Mouse (Mus musculus) ES-E14 (cell line): Measurements from ENCODE around the gene Clcc1.

ENCODE experiments used
- CHD2 ChIP-seq: IDR thresholded peaks from 2 replicates; pipeline ENCODE4 v1.6.1; 2014; ENCODE audit warnings: mild to moderate bottlenecking, low read depth, low read length, inconsistent platforms
- HCFC1 ChIP-seq: IDR thresholded peaks from 2 replicates; pipeline ENCODE4 v1.6.1; 2012; ENCODE audit warnings: low read length, inconsistent platforms, borderline replicate concordance; ENCODE audit not compliant: insufficient read depth
- MAFK ChIP-seq: IDR thresholded peaks from 2 replicates; pipeline ENCODE4 v1.6.1; 2014; ENCODE audit warnings: mild to moderate bottlenecking, low read depth, low read length, inconsistent platforms; ENCODE audit not compliant: insufficient read depth
- ZC3H11A ChIP-seq: IDR thresholded peaks from 2 replicates; pipeline ENCODE4 v1.6.1; 2012; ENCODE audit warnings: low read depth, mild to moderate bottlenecking, inconsistent platforms, low read length, borderline replicate concordance
- ZNF384 ChIP-seq: IDR thresholded peaks from 2 replicates; pipeline ENCODE4 v1.6.1; 2012; ENCODE audit warnings: low read depth, low read length, inconsistent platforms

DNA sequence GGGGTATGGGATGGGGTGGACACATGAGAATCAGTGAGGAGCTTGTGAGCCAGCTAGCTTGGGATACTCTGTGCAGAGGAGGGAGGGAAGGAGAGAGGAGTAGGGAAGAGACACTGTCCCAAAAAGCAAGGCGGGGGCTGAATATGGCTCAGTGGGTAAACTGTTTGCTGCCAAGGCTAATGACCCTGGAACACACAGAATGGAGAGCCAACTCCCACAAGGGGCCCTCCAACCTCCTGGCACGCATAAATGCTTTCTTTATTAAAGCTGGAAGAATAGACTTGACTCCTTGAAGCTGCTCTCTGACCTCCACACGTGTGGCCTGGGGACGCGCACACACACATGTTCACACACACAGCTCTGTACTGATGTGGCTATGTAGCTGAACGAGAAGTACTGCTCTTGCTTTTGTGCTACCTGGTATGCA is 35.3 kb downstream of the Clcc1 start:
- no peak for TF ChIP-seq ZNF384
- no peak for TF ChIP-seq MAFK
- TF ChIP-seq CHD2: no peak
- no peak for TF ChIP-seq ZC3H11A
- TF ChIP-seq HCFC1: no peak
